Mouse (Mus musculus) stomach, postnatal 0 days (tissue): ENCODE results near the gene Shh. TPM values are rescaled to one million over a fixed set of nuclear protein-coding genes. Genes with fewer than 3 reads are reported as not detected.

Experiments
- ATAC-seq: fragments of 200-750 bp; cut with Nextera tagmentation; 2 replicates; pipeline ENCODE4 v1.8.0; 2017; ENCODE audit not compliant: low FRiP score, low TSS enrichment
- DNase-seq: peaks from one replicate; pipeline ENCODE4 v3.0.0-alpha.2; 2016; ENCODE audit warnings: low spot score
- H3K27ac ChIP-seq: fragments of 300-500 bp; sonication (generic); replicated peaks from 2 replicates; pipeline ENCODE4 v1.5.1; 2014; ENCODE audit warnings: mild to moderate bottlenecking, control low read depth
- H3K27me3 ChIP-seq: fragments of 300-500 bp; sonication (generic); 2 replicates; pipeline ENCODE4 v1.6.1; 2014; ENCODE audit warnings: low read length; ENCODE audit not compliant: control insufficient read depth, insufficient read depth
- H3K36me3 ChIP-seq: fragments of 300-500 bp; sonication (generic); 2 replicates; pipeline ENCODE4 v1.6.1; 2014; ENCODE audit warnings: low read length, mixed read lengths; ENCODE audit not compliant: control insufficient read depth, insufficient read depth
- H3K4me1 ChIP-seq: fragments of 300-500 bp; sonication (generic); replicated peaks from 2 replicates; pipeline ENCODE4 v1.6.1; 2014; ENCODE audit warnings: antibody characterized with exemption; ENCODE audit not compliant: control insufficient read depth, insufficient read depth
- H3K4me2 ChIP-seq: fragments of 300-500 bp; sonication (generic); replicated peaks from 2 replicates; pipeline ENCODE4 v1.6.1; 2014; ENCODE audit warnings: low read depth, mild to moderate bottlenecking, control low read depth, moderate library complexity
- H3K4me3 ChIP-seq: fragments of 300-500 bp; sonication (generic); 2 replicates; pipeline ENCODE4 v1.5.1; 2014; ENCODE audit warnings: low read depth, low read length, control low read depth
- H3K9ac ChIP-seq: fragments of 300-500 bp; sonication (generic); 2 replicates; pipeline ENCODE4 v1.6.1; 2014; ENCODE audit warnings: mild to moderate bottlenecking, low read length, control low read depth, mixed read lengths
- H3K9me3 ChIP-seq: fragments of 300-500 bp; sonication (generic); 2 replicates; pipeline ENCODE4 v1.6.1; 2016; ENCODE audit warnings: low read length; ENCODE audit not compliant: control insufficient read depth
- CTCF ChIP-seq: IDR thresholded peaks from 2 replicates; pipeline ENCODE4 v1.5.1; 2016; ENCODE audit warnings: antibody characterized with exemption, low read depth, mild to moderate bottlenecking, moderate library complexity
- EP300 ChIP-seq: optimal IDR thresholded peaks from 2 replicates; pipeline ENCODE3; 2016; ENCODE audit warnings: antibody characterized with exemption
- WGBS: fragments of 180-500 bp; shearing (Covaris S2); extraction: QIAGEN DNeasy Blood & Tissue Kit; methylation state at CpG from one replicate; pipeline ENCODE4 v1.1.7; 2014; 5-methylcytosine and 5-hydroxymethylcytosine counted together
- polyA plus RNA-seq: library from polyadenylated mRNA; unstranded; fragments of >200 nt; fragmentation: Nextera tagmentation; extraction: Ambion mirVana; gene quantifications from 2 replicates; pipeline ENCODE4 v1.2.1, GENCODE M21; 2015

Gene Shh
- polyA plus RNA-seq, 1 experiment from 2014 or later, result 4.6 TPM

GRCm38 (mm10) chr5:28450126-28450890, 16.7 kb downstream of the Shh start:
- Histone ChIP-seq H3K4me1 (no peaks in the 10 kb centered on the region), H3K36me3 (no peaks in the 10 kb centered on the region), H3K27ac (no peak overlapping the region), H3K9me3 (no peaks in the 10 kb centered on the region), H3K4me2 (no peak overlapping the region), H3K9ac (no peak overlapping the region), H3K4me3 (no peak overlapping the region), H3K27me3 (no peaks in the 10 kb centered on the region)
- ATAC-seq (no peak), DNase-seq (peak; percentile 12)
- no peak for TF ChIP-seq CTCF
- no peak for TF ChIP-seq EP300
- 42% methylated on average over 3 of the region's 3 CpGs for WGBS

- Histone ChIP-seq H3K36me3 (no peaks in the 10 kb centered on the region), H3K9ac (no peak overlapping the region), H3K27ac (no peak overlapping the region), H3K4me1 (no peaks in the 10 kb centered on the region), H3K4me3 (no peak overlapping the region), H3K9me3 (no peaks in the 10 kb centered on the region), H3K4me2 (no peak overlapping the region), H3K27me3 (no peaks in the 10 kb centered on the region)
- peak; percentile 2 for DNase-seq
- no peak for TF ChIP-seq CTCF
- TF ChIP-seq EP300, result no peak
- no peak for ATAC-seq
- 93% methylated on average over 9 of the region's 9 CpGs for WGBS
Measured at GRCm38 (mm10) chr5:28425926-28426325, 41.1 kb downstream of the Shh start.

GRCm38 (mm10) chr5:28423781-28424180, 43.3 kb downstream of the Shh start:
- H3K27me3 ChIP-seq, result no peaks in the 10 kb centered on the region
- H3K4me3 ChIP-seq, result no peak overlapping the region
- H3K9me3 ChIP-seq, result no peaks in the 10 kb centered on the region
- H3K4me1 ChIP-seq, result no peaks in the 10 kb centered on the region
- no peak overlapping the region for H3K27ac ChIP-seq
- TF ChIP-seq EP300, result no peak
- DNase-seq, result peak; percentile 12
- WGBS, result 62% methylated on average over 4 of the region's 4 CpGs
- ATAC-seq, result no peak
- no peaks in the 10 kb centered on the region for H3K36me3 ChIP-seq
- no peak overlapping the region for H3K4me2 ChIP-seq
- H3K9ac ChIP-seq, result no peak overlapping the region

- no peak overlapping the region for H3K9ac ChIP-seq
- H3K4me3 ChIP-seq, result no peak overlapping the region
- 70% methylated on average over 12 of the region's 12 CpGs for WGBS
- no peak for TF ChIP-seq EP300
- TF ChIP-seq CTCF, result no peak
- H3K4me1 ChIP-seq, result no peaks in the 10 kb centered on the region
- H3K36me3 ChIP-seq, result peaks cover 14% of the 10 kb centered on the region; the same call in 1 of the 2 replicates
- DNase-seq (peak; percentile 83), ATAC-seq (peak; percentile 83)
- H3K27me3 ChIP-seq, result no peaks in the 10 kb centered on the region
- peak overlapping the region; percentile 40; the same call in 1 of the 2 replicates for H3K27ac ChIP-seq
- H3K9me3 ChIP-seq, result no peaks in the 10 kb centered on the region
- no peak overlapping the region for H3K4me2 ChIP-seq
Measured at GRCm38 (mm10) chr5:28419640-28420265, 47.3 kb downstream of the Shh start.

GRCm38 (mm10) chr5:28418734-28419133, 48.3 kb downstream of the Shh start:
- H3K4me1 ChIP-seq, result no peaks in the 10 kb centered on the region
- peak; percentile 14; the same call in 1 of the 2 replicates for ATAC-seq
- H3K4me2 ChIP-seq, result no peak overlapping the region
- H3K9ac ChIP-seq, result no peak overlapping the region
- H3K9me3 ChIP-seq, result no peaks in the 10 kb centered on the region
- WGBS, result 82% methylated on average over 10 of the region's 10 CpGs
- no peak overlapping the region for H3K27ac ChIP-seq
- TF ChIP-seq EP300 (no peak), CTCF (no peak)
- H3K36me3 ChIP-seq, result peaks cover 15% of the 10 kb centered on the region; the same call in 1 of the 2 replicates
- no peak for DNase-seq
- H3K4me3 ChIP-seq, result no peak overlapping the region
- H3K27me3 ChIP-seq, result no peaks in the 10 kb centered on the region

GRCm38 (mm10) chr5:28416029-28416428, 51.0 kb downstream of the Shh start:
- peak; percentile 80 for ATAC-seq
- peaks cover 23% of the 10 kb centered on the region; the same call in 1 of the 2 replicates for H3K36me3 ChIP-seq
- no peak overlapping the region for H3K9ac ChIP-seq

More at GRCm38 (mm10) chr5:28416029-28416428, 51.0 kb downstream of the Shh start:
- H3K27me3 ChIP-seq, result no peaks in the 10 kb centered on the region
- no peak overlapping the region for H3K27ac ChIP-seq
- H3K4me1 ChIP-seq, result 0 out of 2 replicates have a peak, but pooled peaks cover 2% of the 10 kb centered on the region
- no peak overlapping the region for H3K4me3 ChIP-seq
- TF ChIP-seq CTCF (no peak), EP300 (no peak)
- no peaks in the 10 kb centered on the region for H3K9me3 ChIP-seq
- no peak for DNase-seq
- no peak overlapping the region for H3K4me2 ChIP-seq
